Mouse (Mus musculus) bone marrow, adult 2 months (tissue): ENCODE results near the gene Tmem63a.

ENCODE experiments used
- CTCF ChIP-seq: fragments of 200-500 bp; IDR thresholded peaks from 2 replicates; pipeline ENCODE4 v1.5.1; 2011; ENCODE audit warnings: low read length, control low read depth; ENCODE audit not compliant: control insufficient read depth, insufficient read depth
- POLR2A ChIP-seq: fragments of 200-500 bp; IDR thresholded peaks from 2 replicates; pipeline ENCODE4 v1.6.1; 2011; ENCODE audit warnings: low read depth, mild to moderate bottlenecking, control low read depth, low read length, borderline replicate concordance; ENCODE audit not compliant: control insufficient read depth

DNA sequence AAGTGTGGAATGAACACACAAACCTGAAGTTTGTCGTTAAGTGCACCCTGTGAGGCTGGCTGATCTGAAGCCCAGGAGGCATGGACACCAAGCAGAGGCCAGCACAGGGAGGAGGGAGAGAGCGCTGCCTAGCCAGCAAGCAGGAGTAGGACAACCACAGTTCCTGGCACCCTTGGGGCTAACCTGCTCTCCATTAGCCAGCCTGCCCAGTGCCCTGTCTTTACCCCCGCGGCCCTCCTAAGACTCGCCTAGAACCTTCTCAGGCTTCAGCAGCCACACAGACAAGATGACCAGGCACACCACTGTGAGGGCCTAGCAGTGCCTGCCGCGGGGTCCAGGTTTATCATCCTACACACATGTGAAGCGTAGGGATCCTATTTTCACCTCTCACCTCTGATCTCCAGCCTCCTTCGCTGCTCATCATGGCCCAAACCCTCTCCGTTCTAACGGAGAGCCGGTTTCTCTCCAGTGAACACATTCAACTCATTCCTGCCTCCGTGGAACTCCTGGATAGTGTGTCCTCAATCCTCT, 75.8 kb downstream of the Tmem63a start:
- TF ChIP-seq CTCF (no peak), POLR2A (no peak)
